Mouse (Mus musculus): ENCODE data around the gene Cntnap2.

DNA sequence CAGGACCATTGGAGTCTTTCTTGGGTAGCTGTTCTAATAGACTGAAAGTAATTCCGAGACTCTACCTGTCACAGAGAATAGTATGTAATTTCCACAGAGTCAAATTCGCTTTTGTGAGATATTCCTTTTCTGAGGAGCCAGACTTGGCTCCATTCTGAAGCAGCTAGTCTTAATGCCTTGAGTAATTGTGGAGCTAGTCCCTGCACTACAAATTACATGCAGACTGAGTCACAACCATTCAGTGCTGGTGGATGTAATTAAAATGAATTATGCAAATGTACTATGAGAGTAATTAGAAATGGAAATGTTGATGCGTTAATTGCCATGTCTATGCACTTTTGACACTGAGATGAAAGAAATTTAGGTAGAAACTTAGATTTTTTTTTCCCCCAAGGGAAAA lies 1553.7 kb downstream of the Cntnap2 start:
- TF ChIP-seq CTCF (IDR thresholded peaks at IDR 0.05) (no peak), POLR2A (IDR thresholded peaks at IDR 0.05; ENCODE audit: insufficient read depth, low read depth, low read length) (no peak)

Measured in heart, adult 2 months (tissue).